Mouse (Mus musculus) ES-E14 (cell line): ENCODE data around the gene Nkapl. TPM values are rescaled to one million over a fixed set of nuclear protein-coding genes. Genes with fewer than 3 reads are reported as not detected.

Experiments used
- DNase-seq: peaks from one replicate; pipeline ENCODE4 v3.0.0-alpha.2; 2013; ENCODE audit warnings: low read depth, low spot score
- H3K27ac ChIP-seq: 2 replicates; pipeline ENCODE4 v1.5.1; 2012; ENCODE audit warnings: low read depth, mild to moderate bottlenecking, low read length, moderate library complexity, mixed read lengths; ENCODE audit not compliant: poor library complexity, insufficient read depth, severe bottlenecking
- H3K36me3 ChIP-seq: 2 replicates; pipeline ENCODE4 v1.6.1; 2012; ENCODE audit warnings: mild to moderate bottlenecking, low read length, moderate library complexity, mixed read lengths; ENCODE audit not compliant: control insufficient read depth, poor library complexity, insufficient read depth, severe bottlenecking
- H3K4me1 ChIP-seq, 2 experiments: fragments of 150-350 bp in 1 of 2; sonication (generic) in 1 of 2; 2 replicates each; pipeline ENCODE4 v1.6.1; 2012; ENCODE audit warnings: low read length in 2 of 2, mild to moderate bottlenecking in 1 of 2, mixed read lengths in 1 of 2; ENCODE audit not compliant: control insufficient read depth in 2 of 2, insufficient read depth in 2 of 2, poor library complexity in 1 of 2
- H3K4me3 ChIP-seq, 2 experiments: fragments of 150-350 bp in 1 of 2; sonication (generic) in 1 of 2; 2 replicates each; pipeline ENCODE4 v1.5.1; 2012; ENCODE audit warnings: low read length in 2 of 2, low read depth in 1 of 2, mild to moderate bottlenecking in 1 of 2, mixed read lengths in 1 of 2; ENCODE audit not compliant: insufficient read depth in 1 of 2, poor library complexity in 1 of 2, severe bottlenecking in 1 of 2
- H3K9ac ChIP-seq: 2 replicates; pipeline ENCODE4 v1.6.1; 2012; ENCODE audit warnings: low read depth, mild to moderate bottlenecking, low read length, mixed read lengths; ENCODE audit not compliant: poor library complexity, insufficient read depth, severe bottlenecking
- H3K9me3 ChIP-seq: fragments of 150-350 bp; sonication (generic); 2 replicates; pipeline ENCODE4 v1.6.1; 2012; ENCODE audit warnings: low read depth, mild to moderate bottlenecking, low read length; ENCODE audit not compliant: control insufficient read depth, insufficient read depth
- CHD2 ChIP-seq: IDR thresholded peaks from 2 replicates; pipeline ENCODE4 v1.6.1; 2014; ENCODE audit warnings: mild to moderate bottlenecking, low read depth, low read length, inconsistent platforms
- HCFC1 ChIP-seq: IDR thresholded peaks from 2 replicates; pipeline ENCODE4 v1.6.1; 2012; ENCODE audit warnings: low read length, inconsistent platforms, borderline replicate concordance; ENCODE audit not compliant: insufficient read depth
- MAFK ChIP-seq: IDR thresholded peaks from 2 replicates; pipeline ENCODE4 v1.6.1; 2014; ENCODE audit warnings: mild to moderate bottlenecking, low read depth, low read length, inconsistent platforms; ENCODE audit not compliant: insufficient read depth
- ZC3H11A ChIP-seq: IDR thresholded peaks from 2 replicates; pipeline ENCODE4 v1.6.1; 2012; ENCODE audit warnings: low read depth, mild to moderate bottlenecking, inconsistent platforms, low read length, borderline replicate concordance
- ZNF384 ChIP-seq: IDR thresholded peaks from 2 replicates; pipeline ENCODE4 v1.6.1; 2012; ENCODE audit warnings: low read depth, low read length, inconsistent platforms
- in situ Hi-C, 2 experiments: fragments of 600-800 bp; cut with MboI; formaldehyde crosslinking; loops; one replicate each; pipeline ENCODE4 v1.15.1; 2025; ENCODE audit warnings: low sequenced_read_pairs in 2 of 2, inconsistent platforms in 1 of 2; ENCODE audit not compliant: unreplicated experiment in 2 of 2
- total RNA-seq: library from RNA; depleted of rRNA; stranded (reverse); fragments of 300-350 nt; gene quantifications from 2 replicates; pipeline ENCODE4 v1.2.3, GENCODE M21; 2012

The Nkapl gene
- total RNA-seq, 1 experiment = 0.98 TPM

DNA sequence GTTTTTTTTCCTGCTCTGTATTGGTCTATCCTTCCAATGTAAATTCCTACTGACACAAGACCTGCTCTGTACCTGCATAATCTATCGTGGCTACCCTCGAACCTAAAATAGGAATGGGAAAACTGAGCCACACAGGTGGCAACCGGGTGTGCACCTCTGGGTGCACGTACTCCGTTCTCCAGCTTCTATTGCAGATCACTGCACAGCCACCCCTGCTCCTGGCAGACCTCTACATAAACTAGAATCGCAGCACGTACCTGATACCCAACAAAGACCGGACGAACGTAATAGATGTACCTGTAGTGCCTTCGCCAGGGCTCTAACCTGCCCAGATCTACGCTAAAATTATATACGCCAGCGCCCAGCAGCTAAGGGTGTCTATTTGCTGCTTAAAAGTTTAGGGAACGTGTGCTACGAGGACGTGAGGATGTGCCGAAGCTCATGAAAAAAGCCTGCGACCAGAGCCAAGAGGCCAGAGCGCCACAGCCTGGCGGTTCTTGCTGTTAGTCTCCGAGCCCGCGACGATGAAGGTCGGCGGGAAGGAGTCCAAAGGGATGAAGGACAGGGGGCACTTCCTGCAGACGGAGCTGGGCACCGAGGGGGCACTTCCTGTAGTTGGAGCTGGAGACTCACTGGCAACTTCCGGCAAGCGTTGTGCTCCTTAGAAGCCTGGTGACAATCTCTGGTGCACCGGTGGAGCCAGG lies 27.7 kb downstream of the Nkapl start, which contains the start of gene Pgbd1:
TSS of gene Pgbd1 (minus strand) at position 556 of the 704 bp plus-strand sequence.
- DNase-seq = no peak
- TF ChIP-seq CHD2 (no peak), HCFC1 (peak; percentile 36; the same call in 1 of the 2 replicates)
- no peaks in the 10 kb centered on the region for H3K9me3 ChIP-seq
- peak within 1 kb of the TSS; percentile 93 for H3K9ac ChIP-seq
- H3K36me3 ChIP-seq = peaks cover 8% of the 10 kb centered on the region
- H3K27ac ChIP-seq = no peak within 1 kb of the TSS
- in situ Hi-C loops = no loop called here
- peak within 1 kb of the TSS; percentile 80 to 85 for H3K4me3 ChIP-seq
- peaks cover 0 to 3% of the 10 kb centered on the region in 2 experiments; a peak in 1 of 4 replicates for H3K4me1 ChIP-seq

DNA sequence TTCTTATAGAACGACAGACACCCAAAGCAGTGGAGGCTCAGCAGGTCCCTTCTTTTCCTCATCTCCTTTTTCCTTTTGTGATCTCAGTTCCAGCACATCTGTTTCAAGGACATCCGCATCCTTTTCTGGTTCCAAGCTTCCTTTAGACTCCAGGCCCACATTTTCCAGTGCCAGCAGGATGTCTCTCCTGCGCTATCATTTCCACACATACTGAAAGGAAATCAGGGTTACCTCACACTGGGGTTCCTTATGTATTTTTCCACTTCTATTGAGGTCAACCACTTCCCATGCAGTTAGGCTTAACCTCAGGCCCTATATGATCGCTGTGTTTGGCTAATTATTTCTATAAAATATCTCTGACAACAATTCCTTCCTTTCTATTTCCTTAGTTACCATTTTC lies 32.8 kb downstream of the Nkapl start:
- H3K27ac ChIP-seq = no peak overlapping the region
- peaks cover 0 to 1% of the 10 kb centered on the region in 2 experiments; a peak in 1 of 4 replicates for H3K4me1 ChIP-seq
- no peaks in the 10 kb centered on the region for H3K36me3 ChIP-seq
- no peak overlapping the region for H3K4me3 ChIP-seq
- TF ChIP-seq CHD2 (no peak), ZNF384 (no peak), ZC3H11A (no peak), MAFK (no peak), HCFC1 (no peak)
- no peak for DNase-seq
- no peaks in the 10 kb centered on the region for H3K9me3 ChIP-seq
- in situ Hi-C loops = no loop called here
- H3K9ac ChIP-seq = no peak overlapping the region

- DNase-seq = no peak
- H3K4me1 ChIP-seq = no peaks in the 10 kb centered on the region
- TF ChIP-seq HCFC1 = no peak
- TF ChIP-seq ZNF384 = no peak
- no peak for TF ChIP-seq CHD2
- TF ChIP-seq ZC3H11A = no peak
- TF ChIP-seq MAFK = no peak
- H3K27ac ChIP-seq = no peak overlapping the region
- in situ Hi-C loops = no loop called here
- no peaks in the 10 kb centered on the region for H3K36me3 ChIP-seq
- no peak overlapping the region for H3K9ac ChIP-seq
- H3K4me3 ChIP-seq = no peak overlapping the region
- no peaks in the 10 kb centered on the region for H3K9me3 ChIP-seq
Observed at GRCm38 (mm10) chr13:21427631-21428030, 40.7 kb downstream of the Nkapl start.

- TF ChIP-seq CHD2 = no peak
- TF ChIP-seq ZC3H11A = no peak
- TF ChIP-seq HCFC1 = no peak
- TF ChIP-seq MAFK = no peak
- no peak for TF ChIP-seq ZNF384
- DNase-seq = no peak
- in situ Hi-C loops = no loop called here
- Histone ChIP-seq H3K4me1 (no peaks in the 10 kb centered on the region), H3K27ac (no peak overlapping the region), H3K9me3 (no peaks in the 10 kb centered on the region), H3K9ac (no peak overlapping the region), H3K4me3 (no peak overlapping the region), H3K36me3 (no peaks in the 10 kb centered on the region)
Observed at GRCm38 (mm10) chr13:21423301-21423700, 45.0 kb downstream of the Nkapl start.

DNA sequence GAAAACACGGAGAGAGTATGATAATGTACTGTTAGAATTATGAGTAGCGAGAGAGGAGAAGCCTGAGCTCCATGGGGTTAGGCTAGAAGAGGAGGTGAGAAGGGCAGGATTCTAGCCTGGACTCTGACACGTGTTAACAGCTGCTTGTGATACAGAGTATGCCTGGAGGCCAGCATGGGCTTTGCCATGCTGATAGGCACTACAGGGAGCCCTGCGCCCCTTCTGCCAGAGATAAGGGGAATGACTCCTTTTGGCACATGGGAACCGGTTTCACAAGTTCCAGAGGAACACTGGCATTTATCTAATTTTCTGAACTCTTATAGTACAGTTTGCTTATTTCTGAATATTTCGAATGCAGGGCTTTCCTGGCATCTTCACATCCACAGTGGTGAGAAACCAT lies 49.4 kb downstream of the Nkapl start:
- TF ChIP-seq ZC3H11A (no peak), ZNF384 (no peak), CHD2 (no peak), HCFC1 (no peak), MAFK (no peak)
- in situ Hi-C loops = no loop called here

More for the DNA sequence above, 49.4 kb downstream of the Nkapl start:
- Histone ChIP-seq H3K4me3 (no peak overlapping the region), H3K27ac (no peak overlapping the region), H3K9me3 (no peaks in the 10 kb centered on the region), H3K9ac (no peak overlapping the region), H3K36me3 (no peaks in the 10 kb centered on the region), H3K4me1 (no peaks in the 10 kb centered on the region)
- DNase-seq = no peak
